Mouse (Mus musculus): ENCODE data around the gene Sh3pxd2a. TPM values are rescaled to one million over a fixed set of nuclear protein-coding genes. Genes with fewer than 3 reads are reported as not detected.

Gene Sh3pxd2a
- total and polyA plus RNA-seq, 3 experiments, result 3.9 to 11.3 TPM; not detected in 1

DNA sequence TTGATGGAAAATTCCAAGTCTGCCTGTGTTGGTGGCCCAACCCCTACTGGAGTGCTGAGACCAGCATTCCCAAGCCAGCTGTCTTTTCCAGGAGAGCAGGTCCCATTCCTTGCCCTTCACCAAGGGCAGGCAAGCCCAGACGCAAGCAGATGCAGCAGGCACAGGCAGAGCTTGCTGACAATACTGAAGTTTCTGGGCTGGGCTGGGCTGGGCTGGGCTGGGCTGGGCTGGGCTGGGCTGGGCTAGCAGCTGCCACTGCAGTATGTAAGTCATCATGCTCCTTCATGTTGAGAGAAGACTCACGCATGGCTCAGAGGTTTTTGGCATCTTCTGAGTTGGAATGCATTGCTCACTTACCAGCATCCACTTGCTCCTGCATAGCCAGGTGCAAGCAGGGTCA, 27.7 kb upstream of the Sh3pxd2a start:
- no peaks in the 10 kb centered on the region for H3K9me3 ChIP-seq (replicated peaks; ENCODE audit: insufficient read depth, low read length)
- H3K79me2 ChIP-seq (ENCODE audit: control insufficient read depth, insufficient read depth, low read length, poor library complexity), result no peaks in the 10 kb centered on the region
- H3K9ac ChIP-seq (ENCODE audit: control insufficient read depth, low read depth, low read length, poor library complexity, severe bottlenecking), result no peak overlapping the region
- no peaks in the 10 kb centered on the region for H3K4me1 ChIP-seq (ENCODE audit: control insufficient read depth in 1 of 2, insufficient read depth in 2 of 2, low read length in 2 of 2)
- H3K27ac ChIP-seq (ENCODE audit: control insufficient read depth, low read depth, low read length), result no peak overlapping the region
- H3K4me3 ChIP-seq (ENCODE audit: control insufficient read depth in 1 of 2, insufficient read depth in 1 of 2, low read depth in 2 of 2, low read length in 2 of 2), result no peak overlapping the region
- H3K27me3 ChIP-seq (ENCODE audit: control insufficient read depth in 1 of 2, insufficient read depth in 2 of 2, low read length in 2 of 2), result 0 out of 4 replicates have a peak, but pooled peaks cover 0 to 1% of the 10 kb centered on the region in 2 experiments
- no peak for TF ChIP-seq GABPA (IDR thresholded peaks at IDR 0.05; ENCODE audit: low read depth, low read length)
- no peak for TF ChIP-seq SMC3 (IDR thresholded peaks at IDR 0.05; ENCODE audit: low read depth, low read length)
- TF ChIP-seq UBTF (IDR thresholded peaks at IDR 0.05; ENCODE audit: borderline replicate concordance, insufficient read depth, low read depth, low read length), result no peak
- TF ChIP-seq MXI1 (IDR thresholded peaks at IDR 0.05; ENCODE audit: low read depth, low read length), result no peak
- TF ChIP-seq BHLHE40 (IDR thresholded peaks at IDR 0.05; ENCODE audit: borderline replicate concordance, low read depth, low read length), result no peak
- no peak for TF ChIP-seq TBP (IDR thresholded peaks at IDR 0.05; ENCODE audit: low read depth, low read length)
- TF ChIP-seq TCF12 (IDR thresholded peaks at IDR 0.05; ENCODE audit: low read depth, low read length), result no peak
- TF ChIP-seq E2F4 (IDR thresholded peaks at IDR 0.05; ENCODE audit: borderline replicate concordance, low read depth, low read length), result no peak
- TF ChIP-seq ZKSCAN1 (IDR thresholded peaks at IDR 0.05; ENCODE audit: low read depth, low read length), result no peak
- no peak for TF ChIP-seq ZC3H11A (IDR thresholded peaks at IDR 0.05; ENCODE audit: low read depth, low read length)
- TF ChIP-seq MAX (IDR thresholded peaks at IDR 0.05; ENCODE audit: low read length), result no peak
- no peak for TF ChIP-seq CHD1 (IDR thresholded peaks at IDR 0.05; ENCODE audit: low read depth, low read length)
- TF ChIP-seq ELF1 (IDR thresholded peaks at IDR 0.05; ENCODE audit: low read depth, low read length), result no peak
- TF ChIP-seq POLR2AphosphoS5 (IDR thresholded peaks at IDR 0.05; ENCODE audit: borderline replicate concordance, low read depth, low read length), result no peak
- no peak for DNase-seq (ENCODE audit: low read depth, low spot score)
- no peaks in the 10 kb centered on the region for H3K36me3 ChIP-seq (ENCODE audit: control insufficient read depth in 1 of 2, insufficient read depth in 2 of 2, low read length in 2 of 2)

DNA sequence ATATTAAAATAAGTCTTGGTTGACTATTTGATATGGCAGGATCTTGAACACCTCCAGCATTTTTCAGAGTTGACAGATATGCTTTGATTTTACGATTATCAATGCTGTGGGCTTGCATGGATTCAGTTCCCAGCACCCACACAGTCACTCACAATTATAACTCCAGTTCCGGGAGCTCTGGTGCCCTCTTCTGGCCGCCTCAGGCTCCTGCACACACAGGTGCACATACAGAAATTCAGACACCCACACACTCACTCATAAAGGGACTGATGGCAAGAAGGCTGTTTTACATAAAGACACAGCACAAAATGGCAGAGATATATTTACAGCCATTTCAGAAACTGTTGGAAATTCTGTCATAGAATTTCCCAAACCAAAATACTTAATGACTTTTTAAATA, 25.0 kb upstream of the Sh3pxd2a start:
- Histone ChIP-seq H3K4me3 (ENCODE audit: control insufficient read depth in 1 of 2, insufficient read depth in 1 of 2, low read depth in 2 of 2, low read length in 2 of 2) (no peak overlapping the region), H3K27ac (ENCODE audit: control insufficient read depth, low read depth, low read length) (no peak overlapping the region), H3K9me3 (replicated peaks; ENCODE audit: insufficient read depth, low read length) (no peaks in the 10 kb centered on the region), H3K9ac (ENCODE audit: control insufficient read depth, low read depth, low read length, poor library complexity, severe bottlenecking) (no peak overlapping the region), H3K27me3 (ENCODE audit: control insufficient read depth in 1 of 2, insufficient read depth in 2 of 2, low read length in 2 of 2) (peaks cover 0 to 1% of the 10 kb centered on the region in 2 experiments; a peak in 1 of 4 replicates), H3K79me2 (ENCODE audit: control insufficient read depth, insufficient read depth, low read length, poor library complexity) (no peaks in the 10 kb centered on the region), H3K4me1 (ENCODE audit: control insufficient read depth in 1 of 2, insufficient read depth in 2 of 2, low read length in 2 of 2) (no peaks in the 10 kb centered on the region), H3K36me3 (ENCODE audit: control insufficient read depth in 1 of 2, insufficient read depth in 2 of 2, low read length in 2 of 2) (no peaks in the 10 kb centered on the region)
- peak; percentile 20 for DNase-seq (ENCODE audit: low read depth, low spot score)
- TF ChIP-seq HCFC1 (IDR thresholded peaks at IDR 0.05; ENCODE audit: low read depth, low read length), result no peak
- TF ChIP-seq SMC3 (IDR thresholded peaks at IDR 0.05; ENCODE audit: low read depth, low read length), result peak; percentile 20; the same call in 1 of the 2 replicates
- no peak for TF ChIP-seq ZKSCAN1 (IDR thresholded peaks at IDR 0.05; ENCODE audit: low read depth, low read length)
- no peak for TF ChIP-seq POLR2AphosphoS5 (IDR thresholded peaks at IDR 0.05; ENCODE audit: borderline replicate concordance, low read depth, low read length)
- TF ChIP-seq CTCF (IDR thresholded peaks at IDR 0.05 in 2 of 3, conservative IDR thresholded peaks at IDR 0.05 in 1 of 3; ENCODE audit: control insufficient read depth in 1 of 3, insufficient read depth in 1 of 3, low read depth in 2 of 3, low read length in 3 of 3, poor library complexity in 1 of 3, severe bottlenecking in 1 of 3), result peak; percentile 41 to 63 (median 48)
- no peak for TF ChIP-seq POLR2A (IDR thresholded peaks at IDR 0.05; ENCODE audit: control insufficient read depth in 1 of 2, insufficient read depth in 1 of 2, low read depth in 1 of 2, low read length in 2 of 2, poor library complexity in 1 of 2)
- no peak for TF ChIP-seq MYC (IDR thresholded peaks at IDR 0.05; ENCODE audit: low read depth, low read length)
